Mouse (Mus musculus) kidney, postnatal 10 days (tissue): ENCODE measurements around the gene Ppp1r3d.

Experiments
- DNase-seq: peaks from one replicate; pipeline ENCODE4 v3.0.0; 2021; ENCODE audit warnings: mixed read lengths

Gene Ppp1r3d

GRCm38 (mm10) chr2:178413481-178414260 lies 601 bp downstream of the Ppp1r3d start:
- DNase-seq = peak; percentile 38

GRCm38 (mm10) chr2:178413081-178413480 lies 1.2 kb downstream of the Ppp1r3d start:
- no peak for DNase-seq

- DNase-seq = peak; percentile 23
Measured at GRCm38 (mm10) chr2:178412598-178412997, 1.7 kb downstream of the Ppp1r3d start.

DNA sequence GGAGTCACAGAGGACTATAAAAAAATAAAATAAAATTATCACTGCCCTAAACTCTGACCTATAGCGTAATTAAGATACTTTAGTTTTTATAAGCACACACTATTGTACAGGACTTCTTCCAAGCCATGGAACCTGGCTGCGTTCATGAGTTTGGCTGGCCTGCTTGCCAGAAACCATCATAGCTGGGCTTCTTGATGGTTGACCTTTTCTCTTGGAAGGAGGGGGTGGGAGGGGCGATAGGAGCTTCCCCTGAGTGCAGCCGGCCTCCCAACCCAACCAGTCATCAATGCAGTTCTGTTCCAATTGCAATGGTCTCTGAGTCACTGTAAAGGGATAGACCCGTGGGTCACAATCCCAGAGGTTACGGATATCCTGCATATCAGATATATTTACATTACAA lies 4.0 kb downstream of the Ppp1r3d start:
- no peak for DNase-seq

- no peak for DNase-seq
Measured at GRCm38 (mm10) chr2:178409024-178409423, 5.2 kb downstream of the Ppp1r3d start.

DNA sequence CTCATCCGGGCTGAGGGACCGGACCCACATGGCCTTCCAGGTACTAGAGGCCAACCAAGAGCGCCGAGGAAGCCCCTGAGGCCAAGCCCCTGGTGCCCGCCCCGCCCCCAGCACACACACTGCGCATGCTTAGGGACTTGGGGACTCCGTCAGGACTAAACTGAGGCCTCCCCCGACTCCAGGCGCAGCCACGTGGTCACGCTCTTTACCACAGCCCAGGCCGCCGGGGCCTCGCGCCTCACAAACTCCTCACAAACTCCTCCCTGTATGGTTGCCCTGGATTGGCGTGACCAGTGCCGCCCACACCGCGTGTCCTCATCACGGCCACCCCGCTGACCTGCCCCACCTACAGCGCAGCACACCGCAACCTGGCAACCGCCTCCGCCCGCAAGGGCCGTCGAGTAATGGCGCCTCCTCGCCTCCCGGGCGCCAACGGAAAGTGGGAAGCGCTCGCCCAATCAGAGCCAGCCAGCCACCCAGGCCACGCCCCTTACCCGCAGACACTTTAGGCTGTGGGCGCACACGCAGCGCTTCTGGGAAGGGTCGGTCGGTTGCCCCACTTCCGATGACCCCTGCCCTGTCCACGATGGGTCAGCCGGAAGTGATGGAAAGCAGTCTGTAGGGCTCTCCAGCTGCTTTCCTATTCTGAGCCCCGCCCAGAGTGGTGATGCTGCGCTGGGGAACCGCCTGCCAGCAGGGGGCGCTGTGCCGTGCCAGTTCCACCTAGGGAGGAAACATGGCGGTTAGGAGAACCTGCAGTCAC lies 7.0 kb downstream of the Ppp1r3d start, which contains the start of gene Sycp2:
Gene Sycp2, minus strand, starts transcription at position 633 of the 763 bp plus-strand sequence.
- DNase-seq = no peak
